Mouse (Mus musculus) brain, adult 2 months (tissue): ENCODE results near the gene Fam120c.

Source experiments
- DNase-seq: peaks from one replicate; pipeline ENCODE4 v3.0.0; 2011; ENCODE audit warnings: low read depth, low spot score

Gene Fam120c

DNA sequence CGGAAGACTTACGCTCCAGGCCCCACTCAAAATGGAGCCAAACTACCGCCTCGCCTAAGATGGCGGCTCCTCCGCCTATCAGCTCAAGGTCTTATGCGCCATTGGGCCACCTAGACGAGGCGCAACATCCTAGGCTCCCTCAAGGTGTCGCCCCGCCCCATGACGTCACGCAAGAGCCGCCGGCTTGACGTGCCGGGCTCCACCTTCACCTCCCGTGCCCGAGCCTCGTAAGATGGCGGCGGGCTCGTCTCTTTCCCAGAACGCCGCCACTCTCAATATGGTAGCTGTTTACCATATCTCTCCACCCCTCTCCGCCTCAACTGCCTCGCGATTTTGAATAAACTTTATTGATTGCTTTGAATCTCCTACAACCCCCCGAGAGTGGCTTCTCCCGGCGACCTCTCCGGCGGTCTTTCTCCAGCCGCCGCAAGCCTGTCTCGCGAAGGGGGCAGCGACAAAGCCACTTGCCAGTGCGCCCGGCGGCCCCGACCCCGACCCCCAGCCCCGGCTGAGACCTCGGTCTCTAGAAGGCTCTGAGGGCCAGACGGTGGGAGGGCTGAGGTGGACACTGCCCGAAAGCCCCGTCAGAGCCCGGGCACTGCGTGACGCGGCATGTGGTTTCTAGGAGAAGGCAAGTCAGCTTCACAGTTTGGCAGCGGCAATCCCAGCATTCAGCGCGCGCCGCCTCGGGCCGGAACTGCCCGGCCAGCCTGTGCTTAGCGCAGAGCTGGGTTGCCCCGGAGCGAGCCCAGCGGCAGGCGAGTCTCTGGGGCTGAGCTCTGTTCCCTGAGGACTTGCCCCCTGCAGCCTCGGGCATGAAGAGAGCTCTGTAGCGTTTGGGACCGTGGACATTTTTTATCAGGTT, 176.7 kb downstream of the Fam120c start, which contains the start of gene Phf8:
Gene Phf8 (plus strand): TSS at position 215 of the 865 bp plus-strand sequence.
- DNase-seq: peak; percentile 99
